Mouse (Mus musculus): Measurements from ENCODE around the gene Slc9b2. TPM values are rescaled to one million over a fixed set of nuclear protein-coding genes. Genes with fewer than 3 reads are reported as not detected.

The Slc9b2 gene
- polyA plus RNA-seq, 1 experiment = 6.3 TPM

- Histone ChIP-seq H3K9ac (ENCODE audit: low read depth, poor library complexity, severe bottlenecking) (no peak overlapping the region), H3K36me3 (ENCODE audit: control insufficient read depth, insufficient read depth, low read length, poor library complexity, severe bottlenecking) (no peaks in the 10 kb centered on the region), H3K4me3 (ENCODE audit: low read depth, low read length) (no peak overlapping the region), H3K4me1 (ENCODE audit: control insufficient read depth, insufficient read depth, low read length) (peaks cover 2% of the 10 kb centered on the region), H3K27me3 (ENCODE audit: control insufficient read depth, insufficient read depth, low read length, poor library complexity, severe bottlenecking) (no peaks in the 10 kb centered on the region), H3K27ac (ENCODE audit: insufficient read depth, low read length) (peak overlapping the region; percentile 81), H3K9me3 (replicated peaks; ENCODE audit: control insufficient read depth, insufficient read depth, low read length, poor library complexity, severe bottlenecking) (no peaks in the 10 kb centered on the region)
- no peak for TF ChIP-seq EP300 (IDR thresholded peaks at IDR 0.05; ENCODE audit: insufficient read depth, low read depth, low read length)
- no peak for TF ChIP-seq CTCF (IDR thresholded peaks at IDR 0.05; ENCODE audit: low read depth, low read length)
- no peak for TF ChIP-seq POLR2A (IDR thresholded peaks at IDR 0.05; ENCODE audit: insufficient read depth, low read length)
Observed at GRCm38 (mm10) chr3:135332691-135333090, 25.2 kb downstream of the Slc9b2 start.

GRCm38 (mm10) chr3:135333763-135334162 is 26.3 kb downstream of the Slc9b2 start:
- Histone ChIP-seq H3K27me3 (ENCODE audit: control insufficient read depth, insufficient read depth, low read length, poor library complexity, severe bottlenecking) (no peaks in the 10 kb centered on the region), H3K36me3 (ENCODE audit: control insufficient read depth, insufficient read depth, low read length, poor library complexity, severe bottlenecking) (no peaks in the 10 kb centered on the region), H3K4me3 (ENCODE audit: low read depth, low read length) (no peak overlapping the region), H3K27ac (ENCODE audit: insufficient read depth, low read length) (peak overlapping the region; percentile 31; the same call in 1 of the 2 replicates), H3K4me1 (ENCODE audit: control insufficient read depth, insufficient read depth, low read length) (peaks cover 2% of the 10 kb centered on the region), H3K9ac (ENCODE audit: low read depth, poor library complexity, severe bottlenecking) (no peak overlapping the region), H3K9me3 (replicated peaks; ENCODE audit: control insufficient read depth, insufficient read depth, low read length, poor library complexity, severe bottlenecking) (no peaks in the 10 kb centered on the region)
- TF ChIP-seq CTCF (IDR thresholded peaks at IDR 0.05; ENCODE audit: low read depth, low read length) = no peak
- no peak for TF ChIP-seq POLR2A (IDR thresholded peaks at IDR 0.05; ENCODE audit: insufficient read depth, low read length)
- no peak for TF ChIP-seq EP300 (IDR thresholded peaks at IDR 0.05; ENCODE audit: insufficient read depth, low read depth, low read length)

GRCm38 (mm10) chr3:135347739-135348264 is 40.3 kb downstream of the Slc9b2 start, which contains the start of gene Slc9b1:
Gene Slc9b1, plus strand, starts transcription at chr3:135348029.
- Histone ChIP-seq H3K27me3 (ENCODE audit: control insufficient read depth, insufficient read depth, low read length, poor library complexity, severe bottlenecking) (no peaks in the 10 kb centered on the region), H3K9ac (ENCODE audit: low read depth, poor library complexity, severe bottlenecking) (peak within 1 kb of the TSS; percentile 38), H3K27ac (ENCODE audit: insufficient read depth, low read length) (no peak within 1 kb of the TSS), H3K36me3 (ENCODE audit: control insufficient read depth, insufficient read depth, low read length, poor library complexity, severe bottlenecking) (no peaks in the 10 kb centered on the region; the same call in 1 of the 2 replicates), H3K4me1 (ENCODE audit: control insufficient read depth, insufficient read depth, low read length) (no peaks in the 10 kb centered on the region), H3K9me3 (replicated peaks; ENCODE audit: control insufficient read depth, insufficient read depth, low read length, poor library complexity, severe bottlenecking) (no peaks in the 10 kb centered on the region), H3K4me3 (ENCODE audit: low read depth, low read length) (peak within 1 kb of the TSS; percentile 89)
- TF ChIP-seq EP300 (IDR thresholded peaks at IDR 0.05; ENCODE audit: insufficient read depth, low read depth, low read length) (no peak), CTCF (IDR thresholded peaks at IDR 0.05; ENCODE audit: low read depth, low read length) (no peak), POLR2A (IDR thresholded peaks at IDR 0.05; ENCODE audit: insufficient read depth, low read length) (peak; percentile 71)

GRCm38 (mm10) chr3:135349022-135349421 is 41.5 kb downstream of the Slc9b2 start:
- Histone ChIP-seq H3K9me3 (replicated peaks; ENCODE audit: control insufficient read depth, insufficient read depth, low read length, poor library complexity, severe bottlenecking) (no peaks in the 10 kb centered on the region), H3K4me1 (ENCODE audit: control insufficient read depth, insufficient read depth, low read length) (no peaks in the 10 kb centered on the region), H3K4me3 (ENCODE audit: low read depth, low read length) (no peak overlapping the region), H3K27ac (ENCODE audit: insufficient read depth, low read length) (no peak overlapping the region), H3K9ac (ENCODE audit: low read depth, poor library complexity, severe bottlenecking) (no peak overlapping the region), H3K36me3 (ENCODE audit: control insufficient read depth, insufficient read depth, low read length, poor library complexity, severe bottlenecking) (no peaks in the 10 kb centered on the region; the same call in none of the 2 replicates), H3K27me3 (ENCODE audit: control insufficient read depth, insufficient read depth, low read length, poor library complexity, severe bottlenecking) (no peaks in the 10 kb centered on the region)
- TF ChIP-seq EP300 (IDR thresholded peaks at IDR 0.05; ENCODE audit: insufficient read depth, low read depth, low read length) (no peak), POLR2A (IDR thresholded peaks at IDR 0.05; ENCODE audit: insufficient read depth, low read length) (no peak), CTCF (IDR thresholded peaks at IDR 0.05; ENCODE audit: low read depth, low read length) (no peak)

GRCm38 (mm10) chr3:135351857-135352256 is 44.4 kb downstream of the Slc9b2 start:
- Histone ChIP-seq H3K27ac (ENCODE audit: insufficient read depth, low read length) (no peak overlapping the region), H3K9me3 (replicated peaks; ENCODE audit: control insufficient read depth, insufficient read depth, low read length, poor library complexity, severe bottlenecking) (no peaks in the 10 kb centered on the region), H3K9ac (ENCODE audit: low read depth, poor library complexity, severe bottlenecking) (no peak overlapping the region), H3K27me3 (ENCODE audit: control insufficient read depth, insufficient read depth, low read length, poor library complexity, severe bottlenecking) (no peaks in the 10 kb centered on the region), H3K4me1 (ENCODE audit: control insufficient read depth, insufficient read depth, low read length) (no peaks in the 10 kb centered on the region), H3K4me3 (ENCODE audit: low read depth, low read length) (no peak overlapping the region), H3K36me3 (ENCODE audit: control insufficient read depth, insufficient read depth, low read length, poor library complexity, severe bottlenecking) (peaks cover 8% of the 10 kb centered on the region)
- no peak for TF ChIP-seq EP300 (IDR thresholded peaks at IDR 0.05; ENCODE audit: insufficient read depth, low read depth, low read length)
- no peak for TF ChIP-seq CTCF (IDR thresholded peaks at IDR 0.05; ENCODE audit: low read depth, low read length)

GRCm38 (mm10) chr3:135357394-135357793 is 49.9 kb downstream of the Slc9b2 start:
- Histone ChIP-seq H3K27ac (ENCODE audit: insufficient read depth, low read length) (no peak overlapping the region), H3K36me3 (ENCODE audit: control insufficient read depth, insufficient read depth, low read length, poor library complexity, severe bottlenecking) (peaks cover 13% of the 10 kb centered on the region), H3K9me3 (replicated peaks; ENCODE audit: control insufficient read depth, insufficient read depth, low read length, poor library complexity, severe bottlenecking) (no peaks in the 10 kb centered on the region), H3K4me3 (ENCODE audit: low read depth, low read length) (no peak overlapping the region), H3K27me3 (ENCODE audit: control insufficient read depth, insufficient read depth, low read length, poor library complexity, severe bottlenecking) (no peaks in the 10 kb centered on the region), H3K4me1 (ENCODE audit: control insufficient read depth, insufficient read depth, low read length) (no peaks in the 10 kb centered on the region), H3K9ac (ENCODE audit: low read depth, poor library complexity, severe bottlenecking) (no peak overlapping the region)
- no peak for TF ChIP-seq CTCF (IDR thresholded peaks at IDR 0.05; ENCODE audit: low read depth, low read length)
- TF ChIP-seq EP300 (IDR thresholded peaks at IDR 0.05; ENCODE audit: insufficient read depth, low read depth, low read length) = no peak
- TF ChIP-seq POLR2A (IDR thresholded peaks at IDR 0.05; ENCODE audit: insufficient read depth, low read length) = no peak
